Mouse (Mus musculus): ENCODE results near the gene Tiam2. TPM values are rescaled to one million over a fixed set of nuclear protein-coding genes. Genes with fewer than 3 reads are reported as not detected.

Tiam2 gene
- total RNA-seq, 2 experiments from 2014 or later = 91.2 to 95.7 TPM

GRCm38 (mm10) chr17:3379753-3380588, 53.6 kb downstream of the Tiam2 start:
- intact Hi-C loops (cut with DNase I) = no loop called here

GRCm38 (mm10) chr17:3385391-3385790, 59.0 kb downstream of the Tiam2 start:
- intact Hi-C loops (cut with DNase I) = no loop called here
- no peak for DNase-seq (ENCODE audit: low spot score in 2 of 2)

More at GRCm38 (mm10) chr17:3379753-3380588, 53.6 kb downstream of the Tiam2 start:
- no peak for DNase-seq (ENCODE audit: low spot score in 2 of 2)

- no peak for DNase-seq (ENCODE audit: low spot score in 2 of 2)
Measured at GRCm38 (mm10) chr17:3387819-3388218, 61.4 kb downstream of the Tiam2 start.

GRCm38 (mm10) chr17:3389741-3390140, 63.4 kb downstream of the Tiam2 start:
- no peak for DNase-seq (ENCODE audit: low spot score in 2 of 2)
- intact Hi-C loops (cut with DNase I) = no loop called here

More at GRCm38 (mm10) chr17:3387819-3388218, 61.4 kb downstream of the Tiam2 start:
- intact Hi-C loops (cut with DNase I) = no loop called here

GRCm38 (mm10) chr17:3393981-3394380, 67.6 kb downstream of the Tiam2 start:
- intact Hi-C loops (cut with DNase I) = no loop called here
- DNase-seq (ENCODE audit: low spot score in 2 of 2) = no peak

- no peak for DNase-seq (ENCODE audit: low spot score in 2 of 2)
- intact Hi-C loops (cut with DNase I) = loop anchor here (5.0 kb wide), 1 partner anchor 58 kb away; no protein-coding TSS in a partner anchor
Measured at GRCm38 (mm10) chr17:3394985-3395384, 68.6 kb downstream of the Tiam2 start.

- peak; percentile 19 to 27 for DNase-seq (ENCODE audit: low spot score in 2 of 2)
- intact Hi-C loops (cut with DNase I) = loop anchor here (5.0 kb wide), 1 partner anchor 60 kb away; no protein-coding TSS in a partner anchor
Measured at GRCm38 (mm10) chr17:3396881-3397281, 70.5 kb downstream of the Tiam2 start.

- DNase-seq (ENCODE audit: low spot score in 2 of 2) = no peak
- intact Hi-C loops (cut with DNase I) = loop anchor here (5.0 kb wide), 1 partner anchor 61 kb away; no protein-coding TSS in a partner anchor
Measured at GRCm38 (mm10) chr17:3397836-3398235, 71.5 kb downstream of the Tiam2 start.

- intact Hi-C loops (cut with DNase I) = no loop called here
- DNase-seq (ENCODE audit: low spot score in 2 of 2) = no peak
Measured at GRCm38 (mm10) chr17:3405350-3406073, 79.1 kb downstream of the Tiam2 start.

GRCm38 (mm10) chr17:3407051-3407450, 80.7 kb downstream of the Tiam2 start:
- intact Hi-C loops (cut with DNase I) = no loop called here
- no peak for DNase-seq (ENCODE audit: low spot score in 2 of 2)

- no peak for DNase-seq (ENCODE audit: low spot score in 2 of 2)
- intact Hi-C loops (cut with DNase I) = no loop called here
Measured at GRCm38 (mm10) chr17:3410307-3410706, 83.9 kb downstream of the Tiam2 start.

GRCm38 (mm10) chr17:3412771-3413170, 86.4 kb downstream of the Tiam2 start:
- intact Hi-C loops (cut with DNase I) = no loop called here

GRCm38 (mm10) chr17:3415580-3415979, 89.2 kb downstream of the Tiam2 start:
- no peak for DNase-seq (ENCODE audit: low spot score in 2 of 2)
- intact Hi-C loops (cut with DNase I) = no loop called here

More at GRCm38 (mm10) chr17:3412771-3413170, 86.4 kb downstream of the Tiam2 start:
- DNase-seq (ENCODE audit: low spot score in 2 of 2) = no peak

- DNase-seq (ENCODE audit: low spot score in 2 of 2) = no peak
- intact Hi-C loops (cut with DNase I) = no loop called here
Measured at GRCm38 (mm10) chr17:3416401-3416800, 90.0 kb downstream of the Tiam2 start.

- no peak for DNase-seq (ENCODE audit: low spot score in 2 of 2)
- intact Hi-C loops (cut with DNase I) = no loop called here
Measured at GRCm38 (mm10) chr17:3419368-3419928, 93.1 kb downstream of the Tiam2 start.

- intact Hi-C loops (cut with DNase I) = no loop called here
Measured at GRCm38 (mm10) chr17:3420148-3420547, 93.8 kb downstream of the Tiam2 start.

GRCm38 (mm10) chr17:3423416-3423815, 97.0 kb downstream of the Tiam2 start:
- DNase-seq (ENCODE audit: low spot score in 2 of 2) = no peak
- intact Hi-C loops (cut with DNase I) = no loop called here

More at GRCm38 (mm10) chr17:3420148-3420547, 93.8 kb downstream of the Tiam2 start:
- DNase-seq (ENCODE audit: low spot score in 2 of 2) = no peak

- DNase-seq (ENCODE audit: low spot score in 2 of 2) = no peak
- intact Hi-C loops (cut with DNase I) = no loop called here
Measured at GRCm38 (mm10) chr17:3428659-3429058, 102.3 kb downstream of the Tiam2 start.

GRCm38 (mm10) chr17:3432590-3433498, 106.5 kb downstream of the Tiam2 start:
- DNase-seq (ENCODE audit: low spot score in 2 of 2) = no peak
- intact Hi-C loops (cut with DNase I) = no loop called here
